Mouse (Mus musculus) naive thymus-derived CD4-positive, alpha-beta T cell, adult 2 months (primary cell): Measurements from ENCODE around the gene Pla2g12a.

ENCODE experiments used
- DNase-seq: peaks from one replicate; pipeline ENCODE4 v3.0.0-alpha.2; 2011; ENCODE audit warnings: low read depth

Gene Pla2g12a

DNA sequence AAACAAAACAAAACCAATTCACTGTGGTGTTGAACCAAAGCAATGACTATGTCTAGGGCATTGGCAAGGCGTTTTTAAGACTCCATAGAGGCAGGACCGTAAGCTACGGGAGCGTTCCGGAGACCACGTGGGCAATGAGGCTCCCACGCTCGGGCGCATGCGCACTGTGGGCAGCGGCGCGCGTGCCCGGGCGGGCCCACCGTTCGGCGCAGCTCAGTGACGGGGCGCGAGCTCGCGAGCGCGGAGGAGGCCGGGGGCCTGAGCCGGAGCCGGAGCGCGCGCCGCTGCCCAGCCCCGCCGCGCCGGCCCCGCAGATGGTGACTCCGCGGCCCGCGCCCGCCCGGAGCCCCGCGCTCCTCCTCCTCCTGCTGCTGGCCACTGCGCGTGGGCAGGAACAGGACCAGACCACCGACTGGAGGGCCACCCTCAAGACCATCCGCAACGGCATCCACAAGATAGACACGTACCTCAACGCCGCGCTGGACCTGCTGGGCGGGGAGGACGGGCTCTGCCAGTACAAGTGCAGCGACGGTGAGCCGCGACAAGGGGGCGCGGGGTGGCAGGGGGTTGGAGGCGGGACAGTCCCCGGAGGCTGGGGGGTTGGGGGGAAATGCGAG is at the start of gene Pla2g12a:
Gene Pla2g12a, plus strand, starts transcription at position 202 of the 617 bp plus-strand sequence.
- peak; percentile 89 for DNase-seq

GRCm38 (mm10) chr3:129830626-129831025 is 47.8 kb upstream of the Pla2g12a start:
- no peak for DNase-seq

GRCm38 (mm10) chr3:129831035-129831568 is 47.3 kb upstream of the Pla2g12a start, which contains the start of gene Gar1:
Gene Gar1 (minus strand): TSS chr3:129831396.
- peak; percentile 99 for DNase-seq

DNA sequence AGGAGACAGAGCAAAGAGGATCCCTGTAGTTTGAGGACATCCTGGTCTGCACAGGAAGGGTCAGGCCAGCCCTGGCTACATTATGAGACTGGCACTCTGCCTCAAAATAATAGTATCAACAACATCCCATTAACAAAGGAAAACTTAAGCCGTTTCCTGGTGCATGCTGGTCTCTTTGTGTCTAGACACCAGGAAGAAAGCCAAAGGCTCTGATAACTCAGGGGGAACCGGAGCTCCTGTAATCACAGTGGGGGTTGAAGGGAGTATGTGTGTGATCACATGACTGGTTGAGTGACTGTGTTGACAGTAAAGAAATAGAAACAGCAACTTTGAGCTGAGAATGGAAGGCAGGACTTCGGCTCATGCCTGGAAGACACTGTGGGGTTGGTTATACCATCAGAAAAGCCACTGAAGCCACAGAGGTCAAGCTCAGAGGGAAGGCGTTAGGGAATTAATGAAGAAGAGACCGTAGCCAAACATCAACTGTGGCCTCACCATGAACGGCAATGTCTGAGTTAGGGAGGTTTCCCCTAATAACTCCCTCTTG is 42.9 kb upstream of the Pla2g12a start, which contains the start of gene Cfi:
Gene Cfi, plus strand, starts transcription at position 497 of the 547 bp plus-strand sequence.
- no peak for DNase-seq

GRCm38 (mm10) chr3:129836051-129836697 is 42.2 kb upstream of the Pla2g12a start:
- no peak for DNase-seq

- DNase-seq = no peak
These were observed 41.4 kb upstream of the Pla2g12a start for GRCm38 (mm10) chr3:129836965-129837364.

DNA sequence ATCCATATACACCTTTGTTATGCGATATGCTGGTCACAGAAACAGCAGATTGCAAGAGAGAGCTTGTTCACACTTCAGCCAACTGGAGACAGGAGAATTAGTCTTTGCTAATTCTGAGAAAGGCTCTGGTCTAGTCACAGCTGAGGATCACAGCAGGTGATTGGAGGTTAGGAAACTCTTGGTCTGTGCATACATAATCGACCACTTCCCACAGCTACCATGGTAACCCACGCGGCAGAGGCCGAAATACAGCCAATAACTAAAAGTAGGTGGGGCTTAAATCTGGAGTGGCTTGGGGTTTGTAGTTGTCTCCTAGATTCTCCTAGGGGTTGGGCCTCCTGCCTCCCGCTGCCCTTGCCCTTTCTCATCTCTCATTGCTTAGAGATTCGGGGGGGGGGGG is 40.4 kb upstream of the Pla2g12a start:
- DNase-seq = no peak

GRCm38 (mm10) chr3:129845868-129846267 is 32.5 kb upstream of the Pla2g12a start:
- no peak for DNase-seq

DNA sequence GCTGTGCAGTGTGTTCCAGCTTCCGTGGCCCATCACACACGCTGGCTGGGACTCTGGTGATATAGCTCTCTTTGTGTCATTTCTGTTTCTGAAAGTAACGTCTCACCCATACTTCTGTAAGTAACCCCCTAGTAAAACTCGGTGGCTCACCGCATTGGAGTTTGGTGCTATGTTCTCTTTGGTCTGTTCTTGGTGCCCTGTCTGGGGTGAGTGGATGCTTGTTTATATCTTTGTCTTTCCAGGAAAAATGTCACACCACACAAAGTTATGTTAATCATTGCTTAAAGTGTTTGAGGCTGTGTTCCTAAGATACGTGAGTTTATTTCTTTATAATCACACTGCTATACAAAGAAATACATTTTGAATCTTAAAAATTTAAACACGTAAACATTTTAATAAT is 31.6 kb upstream of the Pla2g12a start:
- no peak for DNase-seq

GRCm38 (mm10) chr3:129862592-129862991 is 15.8 kb upstream of the Pla2g12a start:
- DNase-seq = no peak

- DNase-seq = peak; percentile 64
These were observed 14.7 kb upstream of the Pla2g12a start for GRCm38 (mm10) chr3:129863698-129864097.

DNA sequence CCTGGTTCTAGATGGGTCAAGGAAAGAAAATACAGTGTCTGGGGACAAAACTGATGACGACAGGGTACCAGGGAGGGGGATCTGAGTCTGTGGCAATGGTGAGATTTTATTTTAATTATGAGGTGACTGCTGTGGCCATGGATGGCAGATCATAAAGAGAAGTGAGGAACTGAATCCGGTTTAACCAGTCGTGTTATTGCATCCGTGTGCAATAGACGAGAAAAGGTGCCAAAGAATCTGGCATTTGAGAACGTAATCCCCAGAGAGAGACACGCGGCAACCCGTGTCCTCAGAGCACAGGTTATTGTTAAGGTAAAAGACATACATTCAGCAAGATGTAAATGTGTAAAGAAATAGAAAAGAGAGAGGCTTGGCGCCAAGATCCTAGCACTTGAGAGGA is 1.1 kb upstream of the Pla2g12a start:
- no peak for DNase-seq

GRCm38 (mm10) chr3:129879131-129879757 is 838 bp downstream of the Pla2g12a start:
- DNase-seq = peak; percentile 41

DNA sequence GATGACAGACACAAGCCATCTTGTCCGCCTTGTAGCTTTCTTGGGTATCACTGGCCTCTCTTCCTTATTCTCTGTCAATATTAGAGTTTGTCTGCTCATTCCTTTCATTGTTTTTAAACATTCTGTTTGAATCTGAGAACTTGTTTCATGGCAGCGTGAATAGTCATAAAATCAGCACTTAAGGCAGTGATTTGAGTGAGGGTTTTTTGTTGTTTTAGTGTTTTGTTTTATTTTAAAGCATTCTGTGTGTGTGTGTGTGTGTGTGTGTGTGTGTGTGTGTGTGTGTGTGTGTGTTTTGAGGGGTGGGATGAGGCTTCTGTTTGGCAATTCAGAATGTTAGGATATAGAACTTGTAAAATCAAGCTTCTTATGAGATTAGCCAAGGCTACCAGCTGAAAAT is 1.5 kb downstream of the Pla2g12a start:
- DNase-seq = no peak

DNA sequence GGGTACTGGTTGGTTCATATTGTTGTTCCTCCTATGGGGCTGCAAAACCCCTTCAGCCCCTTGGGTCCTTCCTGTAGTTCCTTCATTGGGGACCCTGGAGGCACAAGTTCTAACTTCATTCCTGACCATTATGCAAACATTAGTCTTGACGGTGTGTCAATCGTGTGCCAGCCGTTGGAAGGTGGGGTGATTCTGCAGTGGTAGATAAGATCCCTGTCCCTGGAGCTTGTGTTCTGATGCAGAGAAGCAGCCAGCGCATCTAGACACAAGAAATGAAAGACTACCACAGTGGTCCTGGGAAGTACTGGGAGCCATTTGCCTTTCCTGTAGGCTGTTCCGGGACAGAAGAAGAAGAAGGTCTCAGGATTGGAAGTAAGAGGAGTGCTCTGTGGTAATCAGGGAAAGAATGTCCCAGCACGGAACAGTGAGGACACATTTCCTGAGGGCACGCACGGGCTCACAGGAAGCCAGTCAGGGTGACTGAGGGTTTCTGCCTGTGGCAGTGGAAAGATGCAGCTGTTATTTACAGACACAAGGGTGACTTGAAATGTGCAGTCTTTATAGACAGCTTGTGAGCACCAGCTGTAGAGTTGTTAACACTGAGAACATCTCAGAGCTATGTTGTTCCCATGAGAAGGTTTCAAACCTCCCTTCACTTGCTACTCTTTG is 2.7 kb downstream of the Pla2g12a start:
- no peak for DNase-seq

- no peak for DNase-seq
These were observed 7.2 kb downstream of the Pla2g12a start for GRCm38 (mm10) chr3:129885577-129885976.

DNA sequence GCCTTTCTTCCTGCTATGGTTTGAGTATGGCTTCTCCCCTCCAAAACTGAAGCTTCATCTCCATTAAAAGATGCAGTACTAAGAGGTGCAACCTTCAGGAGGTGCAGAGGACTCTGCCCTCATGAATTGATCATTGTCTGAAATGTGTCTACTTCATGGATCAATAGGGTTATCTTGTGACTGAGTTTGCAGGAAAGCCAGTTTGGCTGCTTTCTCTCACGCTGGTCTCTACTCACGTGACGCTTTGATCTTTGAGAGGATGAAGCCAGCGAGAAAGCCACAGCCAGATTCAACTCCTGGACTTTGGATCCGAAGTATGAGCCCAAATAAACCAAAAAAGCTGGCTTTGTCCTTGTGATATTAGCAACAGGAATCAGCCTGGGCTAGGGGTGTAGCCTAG is 8.0 kb downstream of the Pla2g12a start:
- DNase-seq = no peak

- no peak for DNase-seq
These were observed 9.5 kb downstream of the Pla2g12a start for GRCm38 (mm10) chr3:129887779-129888517.

- no peak for DNase-seq
These were observed 13.6 kb downstream of the Pla2g12a start for GRCm38 (mm10) chr3:129892003-129892402.

GRCm38 (mm10) chr3:129893143-129893542 is 14.7 kb downstream of the Pla2g12a start:
- DNase-seq = no peak

DNA sequence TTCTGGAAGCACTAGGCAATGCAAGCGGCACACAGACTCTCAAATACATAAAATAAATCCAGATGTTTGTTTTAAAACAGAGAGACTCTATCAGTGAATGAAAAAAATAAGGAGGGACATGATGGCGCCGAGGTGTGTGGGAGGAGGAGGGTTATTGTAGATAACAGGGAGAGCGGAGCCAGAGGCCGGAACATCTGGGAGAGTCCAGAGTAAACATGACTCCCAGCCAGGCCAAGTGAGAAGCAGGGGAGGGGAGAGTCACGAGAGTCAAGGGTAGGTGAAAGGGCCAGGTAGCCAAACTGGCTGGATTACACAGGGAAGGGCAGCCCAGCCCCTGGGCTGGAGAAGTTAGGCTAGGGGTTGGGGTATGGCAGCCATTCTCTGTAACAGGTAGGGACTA is 18.2 kb downstream of the Pla2g12a start:
- no peak for DNase-seq
